In the genomic region with DNA sequence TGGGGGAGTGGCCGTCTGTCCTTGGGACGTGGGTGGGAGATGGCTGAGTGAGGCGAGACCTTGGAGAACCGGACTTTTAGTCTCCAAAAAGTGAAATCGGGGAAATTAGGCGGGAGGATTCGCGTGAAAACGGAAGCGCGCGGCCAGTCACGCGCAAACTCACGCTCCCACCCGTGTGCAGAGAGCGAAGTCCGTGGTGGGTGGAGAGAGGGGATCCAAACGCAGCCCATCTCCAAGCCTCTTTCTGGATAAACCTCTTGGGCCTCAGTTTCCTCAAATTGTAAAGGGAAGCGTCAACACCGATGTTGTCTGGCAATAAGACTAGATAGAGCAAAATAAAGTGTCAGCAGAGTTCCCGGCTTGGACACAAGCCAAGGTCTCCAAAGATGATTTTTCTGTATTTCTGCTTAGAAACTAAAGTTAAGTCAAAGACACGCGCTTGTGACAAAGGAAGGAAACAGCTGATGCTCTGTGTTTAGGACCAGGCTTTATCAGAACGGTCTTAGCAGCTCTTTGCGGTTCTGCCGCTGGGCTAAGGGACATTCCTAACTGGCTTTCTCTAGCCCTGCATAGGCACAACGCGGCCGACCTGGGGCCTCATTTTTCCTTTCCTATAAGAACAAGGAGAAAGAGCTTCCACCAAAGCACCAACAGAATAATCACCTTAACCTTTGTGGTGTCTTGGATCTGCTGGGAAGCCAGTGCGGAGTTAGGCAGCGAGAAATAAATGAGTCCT, we compare ENCODE assay signal across 8 mouse cellular contexts. TPM values are rescaled to one million over a fixed set of nuclear protein-coding genes. Genes with fewer than 3 reads are reported as not detected.
DNase-seq lines count a peak whose midpoint lies in the region; ATAC-seq and TF ChIP-seq lines count a peak whose summit lies in the region.

No protein-coding gene starts in this region.

- H3K27ac ChIP-seq in kidney, embryonic 14.5 days (ENCODE audit: low read depth, low read length) = no peak overlapping the region
- H3K27ac ChIP-seq in forebrain, postnatal 0 days (ENCODE audit: low read depth, low read length) = no peak overlapping the region
- peak overlapping the region; percentile 70 for H3K27ac ChIP-seq in limb, embryonic 10.5 days
- H3K27ac ChIP-seq in olfactory bulb, adult 2 months (ENCODE audit: insufficient read depth, low read depth, low read length) = no peak overlapping the region

- peak overlapping the region; percentile 61 for H3K9ac ChIP-seq in kidney, embryonic 14.5 days (ENCODE audit: low read depth, low read length)
- peak overlapping the region; percentile 33 for H3K9ac ChIP-seq in forebrain, postnatal 0 days

- H3K36me3 ChIP-seq in kidney, embryonic 14.5 days (ENCODE audit: control insufficient read depth, insufficient read depth, low read length) = no peaks in the 10 kb centered on the region
- no peaks in the 10 kb centered on the region for H3K36me3 ChIP-seq in forebrain, postnatal 0 days (ENCODE audit: insufficient read depth)
- H3K36me3 ChIP-seq in limb, embryonic 10.5 days = no peaks in the 10 kb centered on the region

- peak overlapping the region; percentile 95 for H3K4me2 ChIP-seq in kidney, embryonic 14.5 days (replicated peaks; ENCODE audit: low read depth, low read length)
- peak overlapping the region; percentile 95 for H3K4me2 ChIP-seq in forebrain, postnatal 0 days (ENCODE audit: low read depth)

- no peak for TF ChIP-seq POLR2A in olfactory bulb, adult 2 months (IDR thresholded peaks at IDR 0.05; ENCODE audit: insufficient read depth, low read depth, low read length)

- 1% methylated on average over 32 of the region's 32 CpGs for WGBS in kidney, embryonic 14.5 days
- WGBS in forebrain, postnatal 0 days = 2% methylated on average over 32 of the region's 32 CpGs
- 1% methylated on average over 32 of the region's 32 CpGs for WGBS in limb, embryonic 10.5 days
- 4% methylated on average over 32 of the region's 32 CpGs for WGBS in olfactory bulb, adult 2 months

- H3K9me3 ChIP-seq in kidney, embryonic 14.5 days (ENCODE audit: control insufficient read depth, low read length) = no peaks in the 10 kb centered on the region
- no peaks in the 10 kb centered on the region for H3K9me3 ChIP-seq in forebrain, postnatal 0 days (ENCODE audit: low read length)
- H3K9me3 ChIP-seq in limb, embryonic 10.5 days (replicated peaks) = no peaks in the 10 kb centered on the region

- no peak for DNase-seq in kidney, adult 9 months
- peak; percentile 17 to 33 for DNase-seq in adrenal gland, postnatal 36 days
- DNase-seq in forebrain, postnatal 0 days = peak; percentile 41
- DNase-seq in limb, embryonic 10.5 days (ENCODE audit: low spot score) = no peak
- DNase-seq in B cell, adult 2 months = no peak
- DNase-seq in ovary, postnatal 36 days (ENCODE audit: low spot score) = no peak

- H3K4me3 ChIP-seq in kidney, embryonic 14.5 days (ENCODE audit: low read length) = peak overlapping the region; percentile 76
- H3K4me3 ChIP-seq in forebrain, postnatal 0 days (ENCODE audit: low read depth, low read length) = peak overlapping the region; percentile 72
- H3K4me3 ChIP-seq in limb, embryonic 10.5 days = peak overlapping the region; percentile 68
- peak overlapping the region; percentile 57 for H3K4me3 ChIP-seq in olfactory bulb, adult 2 months (ENCODE audit: insufficient read depth, low read depth, low read length)

- no peak for TF ChIP-seq CTCF in forebrain, postnatal 0 days (IDR thresholded peaks at IDR 0.05; ENCODE audit: low read depth)
- no peak for TF ChIP-seq CTCF in olfactory bulb, adult 2 months (IDR thresholded peaks at IDR 0.05; ENCODE audit: insufficient read depth, low read depth, low read length)

- peaks cover 35% of the 10 kb centered on the region for H3K27me3 ChIP-seq in kidney, embryonic 14.5 days (ENCODE audit: control insufficient read depth, insufficient read depth, low read length)
- peaks cover 23% of the 10 kb centered on the region; the same call in 1 of the 2 replicates for H3K27me3 ChIP-seq in forebrain, postnatal 0 days (ENCODE audit: insufficient read depth, low read length)
- peaks cover 68% of the 10 kb centered on the region for H3K27me3 ChIP-seq in limb, embryonic 10.5 days (ENCODE audit: low read depth, poor library complexity, severe bottlenecking)

- H3K4me1 ChIP-seq in kidney, embryonic 14.5 days (ENCODE audit: control insufficient read depth, insufficient read depth, low read length) = 0 out of 2 replicates have a peak, but pooled peaks cover 3% of the 10 kb centered on the region
- no peaks in the 10 kb centered on the region for H3K4me1 ChIP-seq in forebrain, postnatal 0 days (ENCODE audit: insufficient read depth)
- peaks cover 32% of the 10 kb centered on the region for H3K4me1 ChIP-seq in limb, embryonic 10.5 days
- peaks cover 9% of the 10 kb centered on the region for H3K4me1 ChIP-seq in olfactory bulb, adult 2 months (ENCODE audit: control insufficient read depth, insufficient read depth, low read length)

- peak; percentile 22 for ATAC-seq in kidney, embryonic 14.5 days (ENCODE audit: low FRiP score, low TSS enrichment)
- ATAC-seq in forebrain, postnatal 0 days = peak; percentile 25

RNA-seq across cellular contexts. Expression of gene Mast4, which starts 0.6 kb away (rescaled TPM):
- polyA plus RNA-seq in kidney, embryonic 14.5 days (2014; fragmentation: Nextera tagmentation; extraction: Ambion mirVana) = 25.1 and 31.0 TPM in 2 replicates
- total RNA-seq in adrenal gland, postnatal 36 days (2021) = 10 to 100 TPM; 62.9 to 90.1 TPM
- 17.2 and 40.1 TPM in 2 replicates for total RNA-seq in forebrain, postnatal 0 days (2014; rRNA removed)
- polyA plus RNA-seq in forebrain, postnatal 0 days (2015; fragmentation: Nextera tagmentation; extraction: Ambion mirVana) = 8.7 and 17.2 TPM in 2 replicates
- 16.8 and 21.5 TPM in 2 replicates for polyA plus RNA-seq in limb, embryonic 10.5 days (2016; fragmentation: Nextera tagmentation; extraction: Ambion mirVana)
- not detected in 2 replicates for polyA plus RNA-seq in olfactory bulb, adult 2 months (2012; ENCODE audit: insufficient read depth, insufficient read length, low replicate concordance, missing spikeins)

Comparison
In these comparisons a context has a peak if more than half of its experiments do, and no peak if none do; other contexts are left out.
1. DNase-seq: peak in adrenal gland, postnatal 36 days (2 of 2) and forebrain, postnatal 0 days (single experiment); none in kidney, adult 9 months (single experiment), limb, embryonic 10.5 days (single experiment), B cell, adult 2 months (0 of 2) and ovary, postnatal 36 days (single experiment).
2. Peak in every context shown above with its lines, with median percentiles within 50 percentile points of each other: H3K4me3 ChIP-seq.